Mouse (Mus musculus): ENCODE data around the gene Crtc2.
A peak's percentile ranks its signal among the peaks of the same experiment; 100 is the strongest.
"Not testable (repeated sequence)": the region's sequence is repeated elsewhere in the genome, so short reads cannot be mapped to it uniquely, and the experiment has no call there.

The Crtc2 gene

DNA sequence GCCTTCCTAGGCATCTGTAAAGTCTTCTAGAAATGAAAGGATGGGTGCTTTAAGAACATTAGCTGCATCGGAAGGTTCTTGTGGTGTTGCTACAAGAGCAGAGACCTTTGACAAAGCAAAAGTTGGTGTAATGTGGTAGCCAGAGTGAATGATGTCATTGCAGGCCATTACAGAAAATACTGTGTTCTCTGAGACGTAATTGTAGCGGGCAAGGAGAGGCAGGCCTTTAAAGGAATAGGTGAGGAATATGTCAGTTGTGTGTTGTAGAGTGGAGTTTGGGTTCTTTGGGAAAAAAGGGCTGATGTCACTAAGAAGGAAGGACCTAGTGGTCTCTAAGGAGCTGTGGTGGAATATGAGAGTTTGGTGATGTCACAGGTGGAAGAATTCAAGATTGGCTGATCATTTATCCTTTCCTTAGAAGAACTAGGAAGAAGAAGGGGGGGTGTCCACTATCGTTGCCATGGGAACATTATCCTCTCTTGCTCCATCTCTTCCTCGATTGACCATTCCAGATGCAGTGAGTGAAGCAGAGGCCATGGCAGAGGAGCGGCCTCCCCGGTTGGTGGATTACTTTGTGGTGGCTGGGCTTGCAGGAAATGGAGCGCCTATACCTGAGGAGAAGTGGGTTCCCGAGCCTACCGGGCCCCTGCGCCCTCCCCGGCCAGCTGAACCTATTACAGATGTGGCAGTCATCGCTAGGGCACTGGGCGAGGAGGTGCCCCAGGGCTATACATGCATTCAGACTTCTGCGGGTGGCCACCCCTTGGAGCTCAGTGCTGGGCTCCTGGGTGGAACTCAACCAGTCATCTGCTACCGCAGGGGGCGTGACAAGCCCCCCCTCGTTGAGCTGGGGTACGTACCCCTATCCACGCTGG lies 13.2 kb downstream of the Crtc2 start:
- no peak for DNase-seq (ENCODE audit: low read depth)

DNA sequence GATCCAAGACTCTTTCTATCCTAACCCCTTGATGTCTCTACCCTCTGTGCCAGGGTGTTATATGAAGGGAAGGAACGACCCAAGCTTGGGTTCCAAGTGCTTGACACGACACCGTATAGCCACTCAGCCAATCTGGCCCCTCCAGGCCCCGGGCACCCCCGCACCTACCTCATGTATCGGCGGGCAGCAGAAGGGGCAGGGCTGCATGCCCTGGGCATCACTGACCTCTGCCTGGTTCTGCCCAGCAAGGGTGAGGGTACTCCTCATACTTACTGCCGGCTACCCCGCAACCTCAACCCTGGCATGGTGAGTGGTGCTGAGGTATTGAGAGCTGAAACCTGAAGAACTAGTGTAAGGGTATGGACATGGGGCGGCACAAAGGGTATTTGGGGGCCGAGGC lies 14.2 kb downstream of the Crtc2 start:
- no peak for DNase-seq (ENCODE audit: low read depth)

DNA sequence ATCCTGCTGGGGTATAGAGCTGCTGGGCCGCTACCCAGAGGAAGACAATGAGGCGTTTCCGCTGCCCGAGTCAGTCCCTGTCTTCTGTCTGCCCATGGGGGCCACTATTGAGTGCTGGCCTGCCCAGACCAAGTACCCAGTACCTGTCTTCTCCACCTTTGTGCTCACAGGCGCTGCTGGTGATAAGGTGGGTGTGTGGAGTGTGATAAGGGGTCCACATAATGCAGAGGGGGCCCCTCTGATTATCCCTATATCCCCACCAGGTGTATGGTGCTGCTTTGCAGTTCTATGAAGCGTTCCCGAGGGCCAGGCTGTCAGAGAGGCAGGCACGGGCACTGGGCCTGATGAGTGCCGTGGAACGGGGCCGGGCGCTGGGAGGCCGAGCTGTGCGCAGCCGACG lies 15.0 kb downstream of the Crtc2 start:
- no peak for DNase-seq (ENCODE audit: low read depth)

DNA sequence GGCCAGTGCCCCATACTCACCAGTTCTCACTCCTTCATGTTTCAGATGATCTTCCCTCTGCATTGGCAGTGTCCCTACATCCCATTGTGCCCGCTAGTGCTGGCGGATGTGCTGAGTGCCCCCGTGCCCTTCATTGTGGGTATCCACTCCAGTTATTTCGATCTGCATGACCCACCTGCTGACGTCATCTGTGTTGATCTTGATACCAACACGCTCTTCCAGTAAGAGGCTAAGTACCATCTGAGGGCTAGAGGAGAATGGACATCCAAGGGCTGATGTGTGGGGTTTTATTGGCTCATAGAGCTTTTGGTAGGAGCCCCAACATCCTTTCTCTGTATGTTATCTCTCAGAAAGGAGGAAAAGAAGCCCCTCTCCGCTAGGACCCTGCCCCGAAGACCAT lies 16.8 kb downstream of the Crtc2 start:
- no peak for DNase-seq (ENCODE audit: low read depth)

DNA sequence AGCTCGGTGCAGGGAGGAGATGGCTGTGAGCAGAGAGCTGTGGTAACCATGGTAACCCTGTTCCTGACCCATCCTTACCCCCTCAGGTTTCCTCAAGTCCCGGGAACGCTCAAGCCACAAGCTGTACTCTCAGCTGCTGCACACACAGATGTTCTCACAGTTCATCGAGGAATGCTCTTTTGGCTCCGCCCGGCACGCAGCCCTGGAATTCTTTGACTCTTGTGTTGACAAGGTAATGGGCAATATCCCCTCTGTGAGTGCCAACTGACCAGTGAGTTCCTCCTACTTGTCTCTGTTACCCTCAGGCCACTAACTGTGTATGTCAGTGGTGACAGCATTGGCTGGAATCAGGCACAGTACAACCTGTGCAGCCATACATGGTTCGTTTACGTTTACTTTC lies 18.2 kb downstream of the Crtc2 start:
- DNase-seq (ENCODE audit: low read depth), result no peak

DNA sequence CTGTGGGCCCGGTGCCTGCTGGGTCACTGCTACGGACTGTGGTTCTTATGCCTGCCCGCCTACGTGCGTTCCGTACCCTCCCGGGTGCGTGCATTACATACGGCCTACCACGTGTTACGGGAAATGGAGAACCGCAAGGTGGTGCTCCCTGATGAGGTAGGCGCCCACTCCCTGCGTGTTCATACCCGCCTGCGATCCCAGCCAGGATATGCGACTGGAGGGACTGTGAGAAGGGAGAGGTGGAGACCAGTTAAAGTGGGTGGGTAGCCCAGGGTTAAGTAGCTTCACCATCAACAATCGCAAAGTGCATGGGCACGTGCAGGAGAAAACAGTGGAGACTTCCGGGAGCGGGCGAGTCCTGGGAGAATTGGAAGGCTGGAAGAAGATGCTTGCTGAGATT lies 19.9 kb downstream of the Crtc2 start:
- DNase-seq (ENCODE audit: low read depth), result no peak

DNA sequence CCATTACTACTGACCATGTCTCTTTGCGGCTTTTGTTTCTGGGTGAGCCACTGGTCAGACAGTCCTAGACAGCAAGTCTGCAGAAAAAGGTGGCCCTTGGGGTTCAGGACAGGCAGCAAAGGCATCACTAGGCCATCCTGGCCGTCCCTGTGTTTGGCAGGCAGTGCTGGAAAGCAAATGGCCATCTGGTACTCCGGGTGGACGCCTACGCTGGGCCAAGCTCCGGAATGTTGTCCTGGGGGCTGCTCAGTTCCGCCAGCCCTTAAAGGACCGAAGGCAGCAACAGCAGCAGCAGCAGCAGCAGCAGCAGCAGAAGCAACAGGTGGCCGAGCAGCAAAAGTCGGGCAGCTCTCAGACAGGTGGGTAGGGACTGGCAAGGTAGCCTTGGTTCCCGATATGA lies 21.3 kb downstream of the Crtc2 start:
- DNase-seq (ENCODE audit: low read depth), result no peak

DNA sequence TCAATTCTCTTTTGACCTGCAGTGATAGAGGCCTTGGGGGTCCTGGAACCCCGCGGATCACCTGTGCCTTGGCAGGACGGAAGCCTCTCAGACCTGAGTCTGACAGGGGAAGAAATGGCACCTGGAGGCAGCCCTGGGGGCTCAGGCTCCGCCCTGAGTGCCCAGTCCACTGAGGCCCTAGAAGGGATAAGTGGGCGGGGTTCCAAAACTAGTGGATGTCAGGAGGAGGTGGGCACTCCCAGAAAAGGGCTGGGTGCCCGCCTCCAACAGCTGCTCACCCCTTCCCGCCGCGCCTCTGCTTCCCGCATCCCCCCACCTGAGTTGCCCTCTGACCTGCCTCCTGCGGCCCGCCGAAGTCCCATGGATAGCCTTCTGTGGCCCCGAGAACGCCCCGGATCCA lies 22.9 kb downstream of the Crtc2 start:
- DNase-seq (ENCODE audit: low read depth), result no peak

DNA sequence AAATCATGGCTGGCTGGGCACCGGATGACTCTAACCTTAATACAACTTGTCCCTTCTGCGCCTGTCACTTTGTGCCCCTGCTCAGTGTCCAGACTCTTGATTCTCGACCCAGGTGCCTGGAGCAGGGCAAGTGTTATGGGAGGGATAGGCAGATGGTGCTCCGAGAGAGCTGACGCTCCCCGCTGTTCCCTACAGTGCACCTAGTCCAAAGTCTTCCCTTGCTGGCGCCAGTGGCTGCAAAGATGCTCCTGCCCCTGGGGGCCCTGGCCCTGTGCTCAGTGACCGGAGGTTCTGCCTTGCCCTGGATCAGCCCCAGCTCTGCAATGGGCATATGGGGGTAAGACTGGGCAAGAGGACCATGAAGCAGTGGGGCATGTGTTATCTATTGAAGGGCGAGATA lies 23.8 kb downstream of the Crtc2 start:
- DNase-seq (ENCODE audit: low read depth), result no peak

DNA sequence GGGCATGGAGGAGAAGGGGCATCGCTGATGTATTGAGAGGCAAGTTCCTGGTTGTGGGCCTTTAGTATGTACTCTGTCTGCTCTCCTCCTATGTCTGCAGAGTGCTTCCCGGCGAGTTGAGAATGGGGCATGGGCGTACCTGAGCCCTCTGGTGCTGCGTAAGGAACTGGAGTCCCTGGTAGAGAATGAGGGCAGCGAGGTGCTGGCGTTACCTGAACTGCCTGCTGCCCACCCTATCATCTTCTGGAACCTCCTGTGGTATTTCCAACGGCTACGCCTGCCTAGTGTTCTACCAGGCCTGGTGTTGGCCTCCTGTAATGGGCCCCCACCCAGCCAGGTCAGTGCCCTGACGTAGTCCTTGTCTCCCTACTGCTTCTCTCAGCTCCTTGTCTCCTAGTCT lies 24.2 kb downstream of the Crtc2 start:
- DNase-seq (ENCODE audit: low read depth), result no peak

DNA sequence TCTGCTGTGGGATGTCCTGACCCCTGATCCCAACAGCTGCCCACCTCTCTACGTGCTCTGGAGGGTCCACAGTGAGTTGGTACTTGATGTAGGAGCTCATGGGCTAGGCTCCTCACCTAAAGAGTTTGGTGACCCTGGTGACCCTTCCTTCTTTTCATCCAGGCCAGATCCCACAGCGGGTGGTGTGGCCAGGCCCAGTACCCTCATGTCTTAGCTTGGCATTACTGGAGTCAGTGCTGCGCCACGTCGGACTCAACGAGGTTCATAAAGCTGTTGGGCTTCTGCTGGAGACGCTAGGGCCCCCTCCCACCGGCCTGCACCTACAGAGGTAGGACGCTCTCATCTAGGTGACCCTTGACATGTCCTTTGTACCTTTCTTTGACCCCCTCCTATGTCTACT lies 25.3 kb downstream of the Crtc2 start:
- DNase-seq (ENCODE audit: low read depth), result no peak

DNA sequence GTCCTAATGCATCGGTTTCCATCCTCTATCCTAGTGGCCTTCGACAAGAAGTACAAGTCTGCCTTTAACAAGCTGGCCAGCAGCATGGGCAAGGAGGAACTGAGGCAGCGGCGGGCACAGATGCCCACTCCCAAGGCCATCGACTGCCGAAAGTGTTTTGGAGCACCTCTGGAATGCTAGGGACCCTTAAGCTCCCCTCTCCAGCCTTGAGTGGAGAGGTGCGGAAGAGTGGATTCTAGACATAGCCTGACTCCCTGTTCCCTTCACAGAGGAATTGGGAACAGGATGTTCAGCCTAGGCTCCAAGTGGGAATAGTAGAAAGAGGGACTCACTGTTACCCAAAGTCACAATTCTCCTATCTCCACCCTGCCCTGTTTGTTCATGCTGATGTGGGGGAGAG lies 25.8 kb downstream of the Crtc2 start:
- DNase-seq (ENCODE audit: low read depth), result no peak

DNA sequence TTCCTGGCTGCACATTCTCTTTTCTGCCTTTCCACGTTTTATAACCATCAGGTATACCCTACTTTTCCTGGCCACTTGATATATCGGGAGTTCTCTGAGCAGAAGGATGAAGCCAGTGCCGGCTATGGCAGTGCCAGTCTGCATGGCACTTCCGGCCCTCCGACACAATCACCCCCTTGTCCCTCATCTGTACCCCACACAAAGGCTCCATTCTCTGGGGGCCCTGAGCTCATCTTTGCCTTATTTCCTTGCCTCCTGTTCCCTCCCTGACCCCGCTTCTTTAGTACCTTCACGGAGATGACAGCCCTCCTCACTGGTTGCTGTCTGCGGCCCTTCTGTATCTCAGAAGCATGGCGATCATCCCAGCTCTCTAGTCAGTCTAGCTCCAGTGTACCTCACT lies 26.7 kb downstream of the Crtc2 start:
- no peak for DNase-seq (ENCODE audit: low read depth)

DNA sequence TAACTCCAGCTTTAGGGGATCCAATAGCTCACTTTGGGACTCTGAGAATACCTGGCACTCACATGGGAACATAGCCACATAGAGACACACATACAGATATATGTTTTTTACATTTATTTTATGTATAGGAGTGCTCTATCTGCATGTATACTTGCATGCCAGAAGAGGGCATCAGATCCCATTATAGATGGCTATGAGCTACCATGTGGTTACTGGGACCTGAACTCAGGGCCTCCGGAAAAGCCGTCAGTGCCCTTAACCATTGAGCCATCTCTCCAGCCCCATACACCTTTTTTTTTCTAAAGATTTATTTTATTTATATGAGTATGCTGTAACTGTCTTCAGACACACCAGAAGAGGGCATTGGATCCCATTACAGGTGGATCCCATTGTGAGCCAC lies 30.2 kb downstream of the Crtc2 start:
- no peak for DNase-seq (ENCODE audit: low read depth)

DNA sequence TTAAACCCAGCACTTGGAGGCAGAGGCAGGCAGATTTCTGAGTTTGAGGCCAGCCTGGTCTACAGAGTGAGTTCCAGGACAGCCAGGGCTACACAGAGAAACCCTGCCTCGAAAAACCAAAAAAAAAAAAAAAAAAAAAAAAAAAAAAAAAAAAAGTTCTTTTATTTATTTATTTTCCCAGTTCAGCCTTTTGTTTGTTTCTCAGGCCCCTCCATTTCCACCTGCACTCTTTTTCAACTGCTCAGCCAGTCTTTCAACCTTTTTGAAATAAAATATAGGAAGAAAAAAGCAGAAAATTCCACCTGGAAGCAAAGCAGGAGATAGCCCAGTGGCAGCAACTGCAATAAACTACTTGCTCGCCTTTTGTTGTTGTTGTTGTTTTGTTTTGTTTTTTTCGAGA lies 35.4 kb downstream of the Crtc2 start:
- DNase-seq (ENCODE audit: low read depth), result not testable (repeated sequence)

DNA sequence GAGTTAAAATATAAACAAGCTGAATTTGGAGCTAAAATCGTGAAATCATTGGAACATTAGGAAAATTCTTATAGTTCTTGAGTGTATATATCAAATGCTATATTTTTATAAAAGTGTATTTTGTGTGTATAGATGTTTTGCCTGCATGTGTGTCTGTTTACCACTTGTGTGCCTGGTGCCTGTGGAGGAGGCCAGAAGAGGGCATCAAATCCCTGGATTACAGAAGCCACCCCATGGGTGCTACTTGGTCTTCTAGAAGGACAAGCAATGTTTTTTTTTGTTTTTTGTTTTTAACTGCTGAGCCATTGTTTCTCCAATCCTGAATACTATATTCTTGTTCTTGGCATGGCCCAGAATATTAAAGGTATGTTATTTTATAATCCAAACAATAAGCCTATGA lies 36.6 kb downstream of the Crtc2 start:
- DNase-seq (ENCODE audit: low read depth), result peak; percentile 31

DNA sequence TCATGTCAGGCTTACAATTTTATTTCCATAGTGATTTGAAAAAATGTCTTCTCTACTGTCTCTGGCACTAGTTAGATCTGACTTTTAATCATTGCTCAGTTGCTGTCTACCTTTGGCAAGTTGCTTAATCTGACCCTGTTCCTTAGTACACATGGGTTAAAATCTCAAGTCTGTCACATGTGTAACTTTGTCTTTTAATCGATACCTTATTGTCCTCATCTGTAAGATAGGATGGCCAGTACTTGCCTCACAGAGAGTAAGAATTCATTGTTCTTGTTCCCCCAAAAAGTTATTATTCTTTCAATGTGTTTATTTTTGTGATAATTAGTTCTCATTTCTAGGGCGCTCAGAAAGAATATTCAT lies 38.0 kb downstream of the Crtc2 start:
- no peak for DNase-seq (ENCODE audit: low read depth)

DNA sequence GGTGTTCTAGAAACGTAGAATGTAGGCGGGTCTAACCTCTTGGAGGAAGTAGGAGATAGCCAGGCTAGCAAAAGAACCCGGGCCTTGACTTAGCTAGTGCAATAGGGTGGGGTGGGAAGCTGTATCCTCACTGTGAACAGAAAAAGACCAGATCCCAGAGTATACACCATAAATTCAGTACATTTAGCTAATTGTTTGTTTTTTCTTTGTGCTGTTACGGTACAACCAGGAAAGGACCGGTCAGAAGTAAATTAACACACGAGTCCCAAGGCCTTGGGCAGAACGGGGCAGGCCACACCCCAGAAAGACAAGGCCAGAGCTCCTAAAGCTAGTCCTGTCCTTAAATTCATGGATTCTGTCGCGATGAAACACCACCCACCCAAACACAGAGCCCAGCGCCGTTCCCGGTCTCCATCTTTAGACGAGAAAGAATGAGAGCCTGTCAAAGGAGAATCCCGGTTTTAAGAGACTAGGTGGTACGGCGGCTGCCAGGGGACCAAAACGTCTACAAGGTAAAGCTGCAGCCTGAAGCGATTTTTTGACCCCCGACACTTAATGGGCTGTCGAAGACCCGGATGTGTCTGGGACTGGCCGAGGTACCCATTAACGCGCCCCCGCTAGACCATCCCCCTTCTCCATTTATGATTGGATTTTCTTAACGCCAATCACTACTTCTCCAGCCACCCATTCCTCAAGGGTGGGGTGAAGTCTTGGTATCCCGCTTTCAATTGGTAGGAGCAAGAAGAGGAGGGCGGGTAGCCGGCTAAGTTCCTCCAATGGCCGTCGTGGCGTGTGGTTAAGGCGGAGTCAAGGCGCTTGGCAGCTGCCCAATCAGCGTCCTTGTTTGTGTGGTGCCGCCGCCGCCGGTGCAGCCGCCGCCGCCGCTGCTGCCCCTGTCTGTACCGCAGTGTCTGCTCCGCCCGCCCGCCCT lies 38.6 kb downstream of the Crtc2 start, which contains the start of gene Gatad2b:
Gene Gatad2b (plus strand): TSS at position 834 of the 931 bp plus-strand sequence.
- peak; percentile 100 for DNase-seq (ENCODE audit: low read depth)

DNA sequence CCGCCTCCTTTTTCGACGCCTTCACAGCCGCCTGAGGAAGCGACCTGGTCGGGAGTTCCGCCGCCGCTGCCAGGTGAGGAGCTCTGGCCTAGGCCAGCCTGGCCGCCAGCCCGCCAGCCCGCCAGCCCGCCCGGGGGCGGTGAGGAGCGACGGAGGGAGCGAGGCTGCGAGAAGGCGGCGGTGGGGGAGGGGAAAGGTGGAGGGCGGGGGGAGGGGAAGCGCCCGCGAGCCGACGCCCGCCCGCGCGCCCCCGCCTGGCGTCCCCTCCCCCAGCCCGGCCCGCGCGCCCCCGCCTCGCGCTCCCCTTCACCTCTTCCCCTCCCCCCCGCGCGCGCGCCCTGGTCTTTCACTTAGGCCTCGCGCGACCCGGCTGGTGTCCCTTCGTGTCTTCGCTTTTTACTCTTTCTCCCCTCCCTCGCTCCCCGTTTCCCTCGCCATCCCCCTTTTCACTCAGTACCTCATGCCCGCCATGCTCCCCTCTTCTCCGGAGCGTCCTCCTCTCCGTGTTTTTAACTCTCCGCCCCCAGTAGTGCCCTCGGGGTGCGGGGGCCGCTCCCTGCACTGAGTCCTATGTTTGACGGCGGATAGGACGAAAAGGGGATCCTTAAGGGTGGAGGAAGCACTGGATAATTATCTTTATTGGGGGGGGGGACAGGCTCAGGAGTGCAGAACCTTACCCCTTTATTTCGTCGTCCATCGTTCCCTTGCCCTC lies 39.5 kb downstream of the Crtc2 start:
- peak; percentile 77 for DNase-seq (ENCODE audit: low read depth)

DNA sequence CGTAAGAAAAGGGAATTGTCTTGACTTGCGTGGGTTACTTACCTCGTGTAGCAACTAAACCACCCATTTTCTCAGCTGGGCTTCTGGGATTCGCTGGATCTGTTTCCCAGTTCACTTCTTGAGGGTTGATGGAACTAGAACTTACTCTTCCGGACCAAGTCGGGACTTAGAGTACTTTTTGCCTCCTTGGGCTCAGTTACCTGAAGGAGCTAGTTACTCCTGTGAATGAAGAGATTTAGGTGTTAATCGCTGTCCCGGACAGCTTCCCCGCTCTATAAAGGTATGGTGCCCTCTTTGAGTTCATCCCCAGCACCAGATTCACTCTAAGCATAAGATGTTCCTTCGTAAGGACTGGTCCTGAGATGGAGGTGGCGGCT lies 40.1 kb downstream of the Crtc2 start:
- DNase-seq (ENCODE audit: low read depth), result peak; percentile 37

DNA sequence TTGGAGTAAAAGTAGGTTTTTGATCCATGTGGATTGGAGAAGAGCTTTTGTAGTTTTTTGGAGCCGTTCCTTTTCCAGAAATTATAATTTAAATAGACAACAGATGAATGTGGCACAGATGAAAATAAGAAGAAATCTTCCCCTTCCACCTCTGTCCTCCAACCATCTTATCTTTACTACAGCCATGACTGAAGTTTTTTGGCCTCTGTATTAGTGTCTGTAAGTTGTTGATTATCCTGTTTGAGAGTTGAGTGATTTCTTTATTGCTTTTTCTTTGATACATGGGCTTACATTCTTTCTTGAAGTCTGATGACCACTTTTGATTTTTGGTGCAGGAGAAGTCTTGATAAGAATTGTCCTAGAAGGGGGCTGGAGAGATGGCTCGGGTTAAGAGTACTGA lies 40.7 kb downstream of the Crtc2 start:
- no peak for DNase-seq (ENCODE audit: low read depth)

DNA sequence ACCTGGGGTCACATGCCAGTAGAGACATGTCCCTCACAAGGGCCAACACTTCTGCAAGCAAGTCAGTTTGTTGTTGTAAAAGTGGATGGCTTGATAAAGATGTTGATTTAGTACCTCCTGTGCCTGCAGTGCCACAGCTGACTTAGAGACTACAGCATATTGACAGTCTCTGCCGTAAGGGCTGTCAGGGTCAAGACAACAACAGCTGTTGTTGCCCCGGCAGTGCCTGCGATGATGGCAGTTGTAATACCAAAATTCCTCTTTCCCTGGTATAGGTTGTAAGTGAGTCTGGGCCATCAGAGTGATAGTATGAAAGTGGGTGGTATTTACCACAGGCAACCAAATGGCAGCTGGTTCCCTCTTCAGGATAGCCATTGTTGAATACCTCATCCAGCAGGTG lies 51.8 kb downstream of the Crtc2 start:
- DNase-seq (ENCODE audit: low read depth), result no peak

DNA sequence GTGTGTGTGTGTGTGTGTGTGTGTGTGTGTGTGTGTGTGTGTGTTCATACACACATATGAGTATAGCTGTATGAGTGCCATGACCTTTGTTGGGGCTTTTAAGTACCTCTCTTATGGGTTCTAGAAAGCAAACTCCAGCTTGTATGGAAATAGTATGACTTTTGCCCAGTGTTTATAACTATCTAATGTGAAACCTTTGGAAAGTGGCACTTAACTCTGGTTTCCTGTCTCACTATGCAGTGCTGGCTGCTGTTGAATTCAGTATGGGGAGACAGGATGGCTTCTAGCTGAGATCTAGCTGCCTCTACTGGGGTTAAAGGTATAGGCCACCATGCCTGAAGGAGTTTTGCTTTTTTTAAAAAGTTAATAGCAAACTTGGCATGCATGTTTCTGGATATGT lies 55.6 kb downstream of the Crtc2 start:
- DNase-seq (ENCODE audit: low read depth), result no peak
